In the genomic region with DNA sequence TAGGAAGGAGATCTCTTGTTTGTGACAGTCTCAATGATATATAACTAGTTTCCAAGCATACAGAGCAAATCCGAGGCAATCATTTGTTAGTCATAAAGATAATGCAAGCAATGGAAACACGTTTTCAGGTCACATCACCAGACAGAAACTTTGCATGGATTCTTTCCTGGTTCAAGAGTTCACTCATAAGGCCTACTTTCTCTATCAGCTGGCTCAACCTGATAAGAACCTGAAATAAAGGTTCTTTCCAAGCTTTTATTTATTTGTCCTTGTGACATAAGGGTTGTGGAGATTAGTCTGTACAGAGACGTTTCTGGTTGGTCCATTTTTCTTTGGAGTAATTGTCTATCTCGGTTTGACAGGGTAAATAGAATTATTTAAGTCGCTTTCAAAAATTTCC, we compare ENCODE assay signal across 22 mouse cellular contexts.
A peak's percentile ranks its signal among the peaks of the same experiment; 100 is the strongest.
DNase-seq lines count a peak whose midpoint lies in the region; ATAC-seq and TF ChIP-seq lines count a peak whose summit lies in the region.
"Had no signal": no experiment of that assay in that cellular context is flagged by ENCODE, and none has a peak within 500 bp of the region (broad histone marks: within the 10 kb centered on the region; RNA-seq: fewer than 3 reads in every experiment).

No protein-coding gene starts in this region.

- ATAC-seq in intestine, embryonic 16.5 days = peak; percentile 79
- ATAC-seq in stomach, postnatal 0 days (ENCODE audit: low FRiP score, low TSS enrichment) = peak; percentile 90
- no peak for ATAC-seq in liver, postnatal 0 days
- no peak for ATAC-seq in cerebellum, adult (ENCODE audit: insufficient number of reproducible peaks, low FRiP score, low TSS enrichment)
- ATAC-seq: activated CD4-positive, CD25-positive, alpha-beta regulatory T cell, adult 4 months; forebrain, embryonic 13.5 days; forebrain, embryonic 16.5 days; hindbrain, embryonic 16.5 days had no signal

- WGBS in intestine, embryonic 16.5 days = 40% methylated on average over 5 of the region's 5 CpGs
- 21% methylated on average over 5 of the region's 5 CpGs for WGBS in small intestine, adult 2 months
- 33% methylated on average over 5 of the region's 5 CpGs for WGBS in stomach, postnatal 0 days
- 54% methylated on average over 5 of the region's 5 CpGs for WGBS in liver, postnatal 0 days (ENCODE audit: insufficient replicate concordance)

- H3K27me3 ChIP-seq in MEL (ENCODE audit: control insufficient read depth in 1 of 2, insufficient read depth in 2 of 2, low read length in 2 of 2) = no peaks in the 10 kb centered on the region
- H3K27me3 ChIP-seq in intestine, embryonic 16.5 days (replicated peaks; ENCODE audit: control insufficient read depth, insufficient read depth, low read length) = no peaks in the 10 kb centered on the region
- no peaks in the 10 kb centered on the region for H3K27me3 ChIP-seq in small intestine, adult 2 months (ENCODE audit: control insufficient read depth, insufficient read depth, low read length)
- H3K27me3 ChIP-seq in stomach, postnatal 0 days (ENCODE audit: control insufficient read depth, insufficient read depth, low read length) = no peaks in the 10 kb centered on the region
- no peaks in the 10 kb centered on the region for H3K27me3 ChIP-seq in liver, postnatal 0 days (ENCODE audit: insufficient read depth, low read length)
- H3K27me3 ChIP-seq: forebrain, embryonic 13.5 days; hindbrain, embryonic 12.5 days had no signal

- H3K36me3 ChIP-seq in MEL (ENCODE audit: control insufficient read depth in 1 of 2, insufficient read depth in 2 of 2, low read length in 2 of 2) = peaks cover 0 to 43% of the 10 kb centered on the region in 2 experiments; a peak in 2 of 4 replicates
- H3K36me3 ChIP-seq in intestine, embryonic 16.5 days (ENCODE audit: control insufficient read depth, insufficient read depth, low read length) = no peaks in the 10 kb centered on the region
- H3K36me3 ChIP-seq in small intestine, adult 2 months (ENCODE audit: control insufficient read depth, insufficient read depth, low read length) = no peaks in the 10 kb centered on the region
- H3K36me3 ChIP-seq in stomach, postnatal 0 days (ENCODE audit: control insufficient read depth, insufficient read depth, low read length) = no peaks in the 10 kb centered on the region
- no peaks in the 10 kb centered on the region for H3K36me3 ChIP-seq in liver, postnatal 0 days (replicated peaks; ENCODE audit: insufficient read depth, low read length)
- H3K36me3 ChIP-seq: forebrain, embryonic 10.5 days; hindbrain, embryonic 12.5 days had no signal

- peak overlapping the region; percentile 45 for H3K27ac ChIP-seq in MEL (ENCODE audit: control insufficient read depth, low read depth, low read length)
- H3K27ac ChIP-seq in intestine, embryonic 16.5 days (ENCODE audit: low read length) = peak overlapping the region; percentile 78; the same call in 1 of the 2 replicates
- peak overlapping the region; percentile 95; the same call in 1 of the 2 replicates for H3K27ac ChIP-seq in small intestine, adult 2 months (ENCODE audit: insufficient read depth, low read depth, low read length)
- H3K27ac ChIP-seq in stomach, postnatal 0 days (replicated peaks) = peak overlapping the region; percentile 75; the same call in 1 of the 2 replicates
- H3K27ac ChIP-seq in liver, postnatal 0 days (ENCODE audit: low read depth) = no peak overlapping the region
- H3K27ac ChIP-seq: forebrain, embryonic 10.5 days; forebrain, embryonic 13.5 days; hindbrain, embryonic 12.5 days had no signal

- DNase-seq in MEL (ENCODE audit: low read depth, low spot score) = peak; percentile 31
- no peak for DNase-seq in stomach, postnatal 0 days (ENCODE audit: low spot score)
- DNase-seq in liver, postnatal 0 days = no peak
- DNase-seq in embryo, embryonic 10 days (ENCODE audit: low spot score) = no peak
- DNase-seq: adrenal gland, adult 8-10 months; adrenal gland, postnatal 25 days; B cell, adult 2 months; cerebellum, adult 11 months; cerebellum, adult 2 months; cerebellum, adult 9-11 months; cerebellum, postnatal 25 days; gastrocnemius, postnatal 14 days had no signal

- no peak overlapping the region for H3K4me2 ChIP-seq in intestine, embryonic 16.5 days (ENCODE audit: low read depth, low read length)
- no peak overlapping the region for H3K4me2 ChIP-seq in stomach, postnatal 0 days (replicated peaks; ENCODE audit: low read depth)
- no peak overlapping the region for H3K4me2 ChIP-seq in liver, postnatal 0 days (ENCODE audit: low read depth, low read length)
- H3K4me2 ChIP-seq: forebrain, embryonic 13.5 days; heart, embryonic 11.5 days; hindbrain, embryonic 12.5 days had no signal

- TF ChIP-seq EP300 in MEL (IDR thresholded peaks at IDR 0.05; ENCODE audit: low read depth in 1 of 2, low read length in 2 of 2) = 0 out of 4 replicates have a peak, but pooled peaks of 1 of the 2 experiments have one; percentile 10
- TF ChIP-seq EP300 in stomach, postnatal 0 days (optimal IDR thresholded peaks at IDR 0.05) = no peak
- no peak for TF ChIP-seq EP300 in liver, postnatal 0 days (IDR thresholded peaks at IDR 0.05; ENCODE audit: low read depth)

- peaks cover 13 to 25% of the 10 kb centered on the region in 2 experiments for H3K4me1 ChIP-seq in MEL (ENCODE audit: control insufficient read depth in 1 of 2, insufficient read depth in 2 of 2, low read length in 2 of 2)
- H3K4me1 ChIP-seq in intestine, embryonic 16.5 days (ENCODE audit: control insufficient read depth, insufficient read depth, low read length) = no peaks in the 10 kb centered on the region
- H3K4me1 ChIP-seq in small intestine, adult 2 months (ENCODE audit: control insufficient read depth, insufficient read depth, insufficient read length, low read length) = peaks cover 25% of the 10 kb centered on the region
- H3K4me1 ChIP-seq in stomach, postnatal 0 days (replicated peaks; ENCODE audit: control insufficient read depth, insufficient read depth) = no peaks in the 10 kb centered on the region; the same call in 1 of the 2 replicates
- H3K4me1 ChIP-seq in liver, postnatal 0 days (ENCODE audit: insufficient read depth) = no peaks in the 10 kb centered on the region
- H3K4me1 ChIP-seq: forebrain, embryonic 10.5 days; forebrain, embryonic 13.5 days; hindbrain, embryonic 12.5 days had no signal

- TF ChIP-seq RAD21 in MEL (IDR thresholded peaks at IDR 0.05; ENCODE audit: low read depth, low read length) = no peak

- no peak for TF ChIP-seq POLR2A in MEL (IDR thresholded peaks at IDR 0.05; ENCODE audit: control insufficient read depth in 1 of 2, insufficient read depth in 1 of 2, low read depth in 1 of 2, low read length in 2 of 2, poor library complexity in 1 of 2)
- TF ChIP-seq POLR2A in small intestine, adult 2 months (IDR thresholded peaks at IDR 0.05; ENCODE audit: low read depth, low read length) = no peak

- TF ChIP-seq CTCF in MEL (IDR thresholded peaks at IDR 0.05 in 2 of 3, conservative IDR thresholded peaks at IDR 0.05 in 1 of 3; ENCODE audit: control insufficient read depth in 1 of 3, insufficient read depth in 1 of 3, low read depth in 2 of 3, low read length in 3 of 3, poor library complexity in 1 of 3, severe bottlenecking in 1 of 3) = no peak
- no peak for TF ChIP-seq CTCF in small intestine, adult 2 months (IDR thresholded peaks at IDR 0.05; ENCODE audit: extremely low read depth, insufficient read length, insufficient replicate concordance, low read depth, low read length)
- TF ChIP-seq CTCF in stomach, postnatal 0 days (IDR thresholded peaks at IDR 0.05; ENCODE audit: low read depth) = no peak
- no peak for TF ChIP-seq CTCF in liver, postnatal 0 days (IDR thresholded peaks at IDR 0.05; ENCODE audit: low read depth)

- H3K9me3 ChIP-seq in MEL (replicated peaks; ENCODE audit: insufficient read depth, low read length) = no peaks in the 10 kb centered on the region
- H3K9me3 ChIP-seq in intestine, embryonic 16.5 days (ENCODE audit: control insufficient read depth, low read length) = no peaks in the 10 kb centered on the region
- no peaks in the 10 kb centered on the region for H3K9me3 ChIP-seq in stomach, postnatal 0 days (ENCODE audit: control insufficient read depth, low read length)
- no peaks in the 10 kb centered on the region for H3K9me3 ChIP-seq in liver, postnatal 0 days (ENCODE audit: low read length)
- H3K9me3 ChIP-seq: forebrain, embryonic 10.5 days; forebrain, embryonic 13.5 days; hindbrain, embryonic 12.5 days had no signal

- no peaks in the 10 kb centered on the region for H3K79me2 ChIP-seq in MEL (ENCODE audit: control insufficient read depth, insufficient read depth, low read length, poor library complexity)

- no peak overlapping the region for H3K9ac ChIP-seq in MEL (ENCODE audit: control insufficient read depth, low read depth, low read length, poor library complexity, severe bottlenecking)
- no peak overlapping the region for H3K9ac ChIP-seq in intestine, embryonic 16.5 days (ENCODE audit: low read depth, low read length)
- H3K9ac ChIP-seq in stomach, postnatal 0 days (ENCODE audit: low read length) = no peak overlapping the region
- no peak overlapping the region for H3K9ac ChIP-seq in liver, postnatal 0 days (replicated peaks)
- H3K9ac ChIP-seq: forebrain, embryonic 13.5 days; hindbrain, embryonic 12.5 days had no signal

- H3K4me3 ChIP-seq in MEL (ENCODE audit: control insufficient read depth in 1 of 2, insufficient read depth in 1 of 2, low read depth in 2 of 2, low read length in 2 of 2) = no peak overlapping the region
- H3K4me3 ChIP-seq in intestine, embryonic 16.5 days (ENCODE audit: low read length) = no peak overlapping the region
- no peak overlapping the region for H3K4me3 ChIP-seq in small intestine, adult 2 months (ENCODE audit: low read depth, low read length)
- H3K4me3 ChIP-seq in stomach, postnatal 0 days (ENCODE audit: low read depth, low read length) = no peak overlapping the region
- H3K4me3 ChIP-seq in liver, postnatal 0 days (ENCODE audit: low read depth, low read length) = no peak overlapping the region
- H3K4me3 ChIP-seq: forebrain, embryonic 10.5 days; forebrain, embryonic 13.5 days; hindbrain, embryonic 12.5 days had no signal

TF ChIP-seq in MEL, 35 proteins besides CTCF, POLR2A, EP300 and RAD21 (continues in another document):
- TF ChIP-seq E2F4 (IDR thresholded peaks at IDR 0.05; ENCODE audit: borderline replicate concordance, low read depth, low read length) (no peak), MAFK (IDR thresholded peaks at IDR 0.05; ENCODE audit: borderline replicate concordance, low read depth, low read length) (no peak), GATA1 (IDR thresholded peaks at IDR 0.05; ENCODE audit: low read depth, low read length) (peak; percentile 59), JUND (IDR thresholded peaks at IDR 0.05; ENCODE audit: low read depth, low read length) (no peak), ETS1 (IDR thresholded peaks at IDR 0.05; ENCODE audit: low read depth, low read length) (peak; percentile 60; the same call in 1 of the 2 replicates), TBP (IDR thresholded peaks at IDR 0.05; ENCODE audit: low read depth, low read length) (no peak), CHD1 (IDR thresholded peaks at IDR 0.05; ENCODE audit: low read depth, low read length) (no peak), KAT2A (conservative IDR thresholded peaks at IDR 0.05; ENCODE audit: low read depth, low read length) (no peak), POLR2AphosphoS2 (IDR thresholded peaks at IDR 0.05; ENCODE audit: low read length) (no peak), CHD2 (IDR thresholded peaks at IDR 0.05; ENCODE audit: low read length) (no peak), MYB (IDR thresholded peaks at IDR 0.05; ENCODE audit: low read depth, low read length) (no peak)

Comparison
In these comparisons a context has a peak if more than half of its experiments do, and no peak if none do; other contexts are left out.
1. ATAC-seq: peak in intestine, embryonic 16.5 days (single experiment) and stomach, postnatal 0 days (single experiment); none in liver, postnatal 0 days (single experiment) and cerebellum, adult (single experiment).